Mouse (Mus musculus) bone marrow, adult 2 months (tissue): ENCODE measurements around the gene Tfip11.

Source experiments
- CTCF ChIP-seq: fragments of 200-500 bp; IDR thresholded peaks from 2 replicates; pipeline ENCODE4 v1.5.1; 2011; ENCODE audit warnings: low read length, control low read depth; ENCODE audit not compliant: control insufficient read depth, insufficient read depth
- POLR2A ChIP-seq: fragments of 200-500 bp; IDR thresholded peaks from 2 replicates; pipeline ENCODE4 v1.6.1; 2011; ENCODE audit warnings: low read depth, mild to moderate bottlenecking, control low read depth, low read length, borderline replicate concordance; ENCODE audit not compliant: control insufficient read depth

DNA sequence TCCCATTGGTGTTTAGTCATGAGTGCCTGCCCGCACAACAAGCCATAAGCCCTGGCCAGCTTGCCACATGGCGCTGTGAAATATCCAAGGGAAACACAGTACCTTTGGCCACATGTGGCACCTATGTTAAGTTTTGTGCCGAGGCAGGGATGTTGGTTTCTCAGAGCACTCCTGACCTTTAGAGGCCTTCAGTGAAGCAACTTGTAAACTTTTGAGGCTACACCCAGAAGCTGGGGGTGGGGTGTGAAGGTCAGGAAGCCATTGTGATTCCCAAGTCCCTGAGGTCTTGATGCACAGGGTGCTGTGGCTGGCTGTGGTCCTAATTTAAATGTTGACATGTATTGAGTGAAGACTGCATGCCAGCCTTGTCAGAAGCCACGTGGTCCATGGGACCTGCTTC, 26.8 kb upstream of the Tfip11 start:
- TF ChIP-seq POLR2A = no peak
- TF ChIP-seq CTCF = no peak
